Mouse (Mus musculus) midbrain, postnatal 0 days (tissue): ENCODE results near the gene Sufu. TPM values are rescaled to one million over a fixed set of nuclear protein-coding genes. Genes with fewer than 3 reads are reported as not detected.

Experiments
- ATAC-seq: fragments of 200-750 bp; cut with Nextera tagmentation; 2 replicates; pipeline ENCODE4 v1.8.0; 2017; ENCODE audit warnings: moderate number of reproducible peaks, mild to moderate bottlenecking, moderate TSS enrichment, moderate library complexity; ENCODE audit not compliant: low FRiP score
- DNase-seq: peaks from one replicate; pipeline ENCODE4 v3.0.0-alpha.2; 2015; ENCODE audit warnings: low spot score
- H3K27ac ChIP-seq: fragments of 300-500 bp; sonication (generic); 2 replicates; pipeline ENCODE4 v1.5.1; 2014; ENCODE audit warnings: low read depth, mild to moderate bottlenecking, low read length, mixed read lengths
- H3K27me3 ChIP-seq: fragments of 300-500 bp; sonication (generic); 2 replicates; pipeline ENCODE4 v1.6.1; 2014; ENCODE audit warnings: low read length, control low read depth, mixed read lengths; ENCODE audit not compliant: insufficient read depth
- H3K36me3 ChIP-seq: fragments of 300-500 bp; sonication (generic); 2 replicates; pipeline ENCODE4 v1.6.1; 2014; ENCODE audit warnings: low read length, control low read depth, mixed read lengths; ENCODE audit not compliant: insufficient read depth
- H3K4me1 ChIP-seq: fragments of 300-500 bp; sonication (generic); 2 replicates; pipeline ENCODE4 v1.6.1; 2014; ENCODE audit warnings: mild to moderate bottlenecking, control low read depth, antibody characterized with exemption, low read length, mixed read lengths; ENCODE audit not compliant: insufficient read depth
- H3K4me2 ChIP-seq: fragments of 300-500 bp; sonication (generic); 2 replicates; pipeline ENCODE4 v1.6.1; 2014; ENCODE audit warnings: low read depth, mild to moderate bottlenecking, low read length, mixed read lengths; ENCODE audit not compliant: poor library complexity, severe bottlenecking
- H3K4me3 ChIP-seq: fragments of 300-500 bp; sonication (generic); 2 replicates; pipeline ENCODE4 v1.5.1; 2014; ENCODE audit warnings: low read depth, mild to moderate bottlenecking, low read length, moderate library complexity
- H3K9ac ChIP-seq: fragments of 300-500 bp; sonication (generic); replicated peaks from 2 replicates; pipeline ENCODE4 v1.6.1; 2014; ENCODE audit warnings: mild to moderate bottlenecking, low read length, moderate library complexity, mixed read lengths; ENCODE audit not compliant: poor library complexity, severe bottlenecking
- H3K9me3 ChIP-seq: fragments of 300-500 bp; sonication (generic); 2 replicates; pipeline ENCODE4 v1.6.1; 2016; ENCODE audit warnings: low read length, control low read depth
- CTCF ChIP-seq: IDR thresholded peaks from 2 replicates; pipeline ENCODE4 v1.5.1; 2016; ENCODE audit warnings: antibody characterized with exemption, mild to moderate bottlenecking
- WGBS: fragments of 180-500 bp; shearing (Covaris S2); extraction: QIAGEN DNeasy Blood & Tissue Kit; methylation state at CpG from one replicate; pipeline ENCODE4 v1.1.7; 2014; 5-methylcytosine and 5-hydroxymethylcytosine counted together
- polyA plus RNA-seq: library from polyadenylated mRNA; unstranded; fragments of >200 nt; fragmentation: Nextera tagmentation; extraction: Ambion mirVana; gene quantifications from 2 replicates; pipeline ENCODE4 v1.2.1, GENCODE M21; 2015
- total RNA-seq: library from RNA; depleted of rRNA; stranded (reverse); fragments of >200 nt; gene quantifications from 2 replicates; pipeline ENCODE4 v1.2.3, GENCODE M21; 2014

Gene Sufu
- total and polyA plus RNA-seq, 2 experiments from 2014 or later: 11.5 to 13.2 TPM

DNA sequence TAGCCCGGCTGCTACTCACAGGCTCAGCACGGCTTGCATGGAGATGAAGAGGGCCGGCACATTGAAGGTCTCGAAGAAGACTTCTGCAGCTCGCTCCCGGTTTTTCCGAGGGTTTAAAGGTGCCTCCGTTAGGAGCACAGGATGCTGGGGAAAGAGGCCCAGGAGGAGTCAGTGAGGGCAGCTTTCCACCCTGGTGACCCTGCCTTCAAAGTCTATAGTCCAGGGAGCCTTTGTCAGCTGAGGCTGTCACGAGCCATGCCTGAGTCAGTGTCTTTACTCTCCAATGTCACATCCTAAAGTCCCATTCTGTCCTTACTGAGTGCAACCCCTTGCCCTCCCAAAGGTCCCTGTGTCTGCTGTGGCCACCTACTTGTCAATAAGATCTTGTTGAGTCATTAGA is 14.4 kb upstream of the Sufu start:
- ATAC-seq (no peak), DNase-seq (no peak)
- H3K27ac ChIP-seq: no peak overlapping the region
- no peaks in the 10 kb centered on the region for H3K9me3 ChIP-seq
- H3K4me1 ChIP-seq: no peaks in the 10 kb centered on the region
- H3K4me2 ChIP-seq: no peak overlapping the region
- WGBS: 91% methylated on average over 9 of the region's 9 CpGs
- no peak overlapping the region for H3K9ac ChIP-seq
- H3K4me3 ChIP-seq: no peak overlapping the region
- peaks cover 79% of the 10 kb centered on the region for H3K36me3 ChIP-seq
- no peaks in the 10 kb centered on the region for H3K27me3 ChIP-seq
- TF ChIP-seq CTCF: no peak

DNA sequence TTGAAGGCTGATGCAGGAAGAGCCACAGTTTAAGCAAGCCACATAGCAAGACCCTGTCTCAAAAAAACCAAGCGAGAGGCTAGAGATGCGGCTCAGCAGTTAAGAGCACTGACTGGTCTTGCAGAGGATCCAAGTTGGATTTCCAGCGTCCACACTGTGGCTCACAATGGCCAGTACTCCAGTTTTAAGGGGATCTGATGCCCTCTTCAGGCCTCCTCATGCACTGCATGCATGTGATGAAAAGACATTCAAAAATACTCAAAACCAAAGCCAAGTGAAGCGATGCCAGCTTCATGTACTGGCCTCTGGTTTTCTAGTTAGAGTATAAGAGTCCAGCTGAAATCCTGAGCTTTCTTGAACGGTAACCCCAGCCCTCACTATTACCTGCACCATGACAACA is 6.8 kb upstream of the Sufu start:
- DNase-seq: no peak
- H3K4me2 ChIP-seq: no peak overlapping the region
- peaks cover 7% of the 10 kb centered on the region for H3K36me3 ChIP-seq
- H3K4me1 ChIP-seq: peaks cover 7% of the 10 kb centered on the region
- no peak overlapping the region for H3K27ac ChIP-seq
- no peak overlapping the region for H3K9ac ChIP-seq
- WGBS: 84% methylated on average over 5 of the region's 5 CpGs
- no peak for ATAC-seq
- no peak overlapping the region for H3K4me3 ChIP-seq
- TF ChIP-seq CTCF: peak; percentile 58
- no peaks in the 10 kb centered on the region for H3K9me3 ChIP-seq
- H3K27me3 ChIP-seq: no peaks in the 10 kb centered on the region

DNA sequence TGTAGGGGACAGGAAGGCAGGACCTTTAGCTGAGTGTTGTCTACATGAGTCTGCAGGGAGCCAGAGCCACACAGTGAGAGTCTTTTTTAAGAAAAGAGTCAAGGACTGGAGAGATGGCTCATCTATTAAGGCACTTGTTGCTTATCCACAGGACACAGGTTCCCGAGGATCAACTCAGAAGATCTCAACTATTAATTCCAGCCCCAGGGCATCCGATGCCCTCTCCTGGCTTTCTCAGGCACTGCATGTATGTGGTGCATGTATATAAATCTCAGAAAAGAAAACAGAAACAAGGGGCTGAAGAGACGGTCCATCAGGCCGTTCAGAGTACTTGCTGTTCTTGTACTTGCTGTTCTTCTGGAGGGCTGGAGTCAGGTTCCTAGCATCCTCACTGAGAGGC is 4.7 kb upstream of the Sufu start:
- Histone ChIP-seq H3K9me3 (no peaks in the 10 kb centered on the region), H3K4me3 (no peak overlapping the region), H3K4me1 (peaks cover 7% of the 10 kb centered on the region), H3K36me3 (no peaks in the 10 kb centered on the region; the same call in 1 of the 2 replicates), H3K4me2 (no peak overlapping the region), H3K9ac (no peak overlapping the region), H3K27me3 (no peaks in the 10 kb centered on the region), H3K27ac (no peak overlapping the region)
- ATAC-seq (no peak), DNase-seq (peak; percentile 33)
- TF ChIP-seq CTCF: peak; percentile 63
- 38% methylated on average over 4 of the region's 4 CpGs for WGBS

DNA sequence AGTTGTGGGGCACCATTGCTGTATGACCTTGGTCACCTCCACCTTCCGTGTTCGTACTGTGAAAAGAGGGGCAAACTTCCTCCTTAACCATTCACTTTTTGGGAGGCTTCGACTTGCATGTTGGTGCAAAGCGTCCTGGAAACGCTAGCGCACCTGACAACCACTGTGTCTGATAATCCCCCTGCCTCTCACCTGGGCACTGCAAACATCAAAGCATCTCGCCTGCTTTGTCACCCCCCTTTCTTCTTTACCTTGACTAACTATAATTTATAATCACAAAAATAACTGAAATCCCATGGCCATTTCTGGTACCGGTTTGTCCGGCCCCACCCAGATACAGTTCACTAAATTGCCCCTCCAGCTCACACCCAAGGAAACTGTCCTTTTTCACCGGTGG is 2.0 kb upstream of the Sufu start:
- Histone ChIP-seq H3K4me1 (peaks cover 18% of the 10 kb centered on the region), H3K27ac (peak overlapping the region; percentile 96; the same call in 1 of the 2 replicates), H3K4me2 (peak overlapping the region; percentile 89), H3K9me3 (no peaks in the 10 kb centered on the region), H3K36me3 (no peaks in the 10 kb centered on the region), H3K9ac (peak overlapping the region; percentile 64), H3K27me3 (no peaks in the 10 kb centered on the region), H3K4me3 (peak overlapping the region; percentile 89)
- no peak for DNase-seq
- no peak for TF ChIP-seq CTCF
- ATAC-seq: no peak
- 7% methylated on average over 10 of the region's 10 CpGs for WGBS

DNA sequence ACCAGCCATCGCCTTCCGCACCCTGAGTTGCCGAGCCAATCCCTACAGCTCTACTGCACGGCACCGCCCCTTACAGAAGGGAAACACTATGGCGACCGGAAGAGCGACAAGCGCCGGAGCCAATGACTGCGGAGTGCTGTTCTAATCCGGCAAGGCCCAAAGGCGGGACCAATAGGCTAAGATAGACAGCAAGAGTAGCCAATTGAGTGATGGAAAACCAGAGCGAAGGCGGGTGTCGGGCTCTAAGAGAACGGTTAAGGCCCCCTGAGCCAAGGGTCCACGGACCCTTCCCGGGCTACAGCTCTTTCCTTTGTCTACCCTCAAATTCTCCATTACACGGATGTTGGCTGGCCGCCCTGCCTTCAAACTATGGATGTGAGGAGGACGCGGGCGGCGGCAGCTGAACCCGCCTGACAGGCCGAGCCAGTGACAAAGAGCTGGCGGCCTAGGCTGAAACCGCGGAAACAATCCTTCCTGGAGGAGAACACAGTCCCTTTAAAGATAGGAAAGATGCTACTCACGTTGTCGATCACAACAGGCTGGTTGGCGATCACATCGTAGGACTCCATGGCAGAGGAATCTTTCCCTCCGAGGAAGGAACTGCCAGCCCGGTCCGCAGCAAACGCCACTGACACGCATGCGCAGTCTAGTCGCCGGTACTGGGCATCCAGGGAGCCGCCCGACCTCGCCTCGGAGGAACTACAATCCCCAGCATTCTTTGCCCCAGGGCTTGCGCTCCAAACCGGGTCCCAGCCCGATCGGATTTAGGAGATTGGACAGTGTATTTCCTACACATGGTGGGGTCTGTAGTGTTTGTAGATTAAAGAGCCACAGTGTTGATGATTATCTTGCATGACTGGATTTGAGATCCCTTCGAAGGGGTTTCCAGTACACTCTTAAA is 1.3 kb upstream of the Sufu start, which contains the start of gene Actr1a:
Gene Actr1a (minus strand): TSS at position 640 of the 901 bp plus-strand sequence.
- TF ChIP-seq CTCF: no peak
- Histone ChIP-seq H3K4me2 (peak within 1 kb of the TSS; percentile 89), H3K4me3 (peak within 1 kb of the TSS; percentile 89), H3K27me3 (no peaks in the 10 kb centered on the region), H3K9me3 (no peaks in the 10 kb centered on the region), H3K36me3 (no peaks in the 10 kb centered on the region), H3K27ac (peak within 1 kb of the TSS; percentile 96), H3K4me1 (peaks cover 18% of the 10 kb centered on the region), H3K9ac (peak within 1 kb of the TSS; percentile 96)
- peak; percentile 100 for DNase-seq
- WGBS: under 1% methylated on average over 51 of the region's 51 CpGs
- ATAC-seq: peak; percentile 95

DNA sequence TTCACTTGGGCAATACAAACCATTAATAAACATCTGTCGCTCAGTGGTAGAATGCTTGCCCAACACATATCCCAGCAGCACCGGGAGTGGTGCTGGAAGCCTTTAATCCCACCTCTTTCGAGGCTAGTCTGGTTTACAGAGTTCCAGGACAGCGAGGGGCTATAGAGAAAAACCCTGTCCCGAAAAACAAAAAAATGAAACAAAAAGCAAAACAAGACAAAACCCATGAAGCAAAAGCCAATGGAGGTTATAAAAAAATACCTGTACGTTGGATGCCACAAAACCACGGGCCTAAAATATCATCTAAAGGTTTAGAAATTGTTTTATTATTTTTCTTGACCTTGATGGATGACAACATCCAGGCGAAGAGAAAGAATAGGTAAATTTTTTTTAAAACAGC is 587 bp upstream of the Sufu start:
- Histone ChIP-seq H3K4me1 (peaks cover 18% of the 10 kb centered on the region), H3K27ac (no peak overlapping the region), H3K4me3 (peak overlapping the region; percentile 89), H3K36me3 (peaks cover under 1% of the 10 kb centered on the region), H3K9ac (no peak overlapping the region), H3K9me3 (no peaks in the 10 kb centered on the region), H3K4me2 (peak overlapping the region; percentile 55), H3K27me3 (no peaks in the 10 kb centered on the region)
- ATAC-seq: no peak
- no peak for DNase-seq
- no peak for TF ChIP-seq CTCF
- 10% methylated on average over 8 of the region's 8 CpGs for WGBS
